Mouse (Mus musculus): Measurements from ENCODE around the gene Sec14l2.

The Sec14l2 gene

DNA sequence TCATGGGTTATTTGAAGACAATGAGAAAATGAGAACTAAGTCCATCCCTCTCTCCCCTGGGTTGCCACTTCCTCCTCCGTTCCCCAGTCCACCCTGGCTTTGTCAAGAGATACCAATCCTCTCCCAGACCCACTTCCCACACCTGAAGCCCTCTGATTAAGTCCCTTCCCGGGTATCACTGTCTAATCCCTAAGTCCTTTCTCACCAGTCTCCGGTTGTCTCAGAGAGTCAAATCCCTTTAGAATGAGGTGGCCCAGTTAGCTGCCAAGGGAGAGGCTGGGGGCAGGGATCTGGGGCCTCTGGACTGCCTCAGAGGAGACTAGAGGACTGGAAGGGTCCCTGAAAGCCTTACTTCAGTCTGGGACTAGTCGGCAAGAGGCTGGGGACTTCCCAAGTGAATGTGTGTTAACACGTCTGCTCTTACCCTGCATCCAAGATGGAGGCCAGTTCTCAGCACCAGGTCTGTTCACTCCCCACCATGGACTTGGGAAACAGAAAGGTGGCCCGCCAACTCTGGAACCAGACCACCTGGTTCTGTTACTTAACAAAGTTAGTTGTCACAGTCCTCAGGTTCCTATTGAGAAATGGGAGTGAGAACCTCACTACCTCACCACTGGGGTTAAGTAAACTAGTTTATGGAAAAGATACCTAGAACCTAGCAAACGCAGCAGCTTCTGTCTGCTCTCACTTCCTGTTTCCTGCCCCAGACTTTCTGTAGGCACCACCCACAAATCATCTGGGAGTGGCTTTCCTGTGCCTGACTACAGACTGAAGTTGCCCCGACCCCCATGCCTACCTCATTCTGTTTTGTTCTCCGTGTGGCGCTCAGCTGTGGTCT lies at the start of gene Sec14l2:
Gene Sec14l2, minus strand, starts transcription at position 674 of the 838 bp plus-strand sequence.
- DNase-seq (ENCODE audit: inconsistent age in 2 of 2, low spot score in 1 of 2): no peak

DNA sequence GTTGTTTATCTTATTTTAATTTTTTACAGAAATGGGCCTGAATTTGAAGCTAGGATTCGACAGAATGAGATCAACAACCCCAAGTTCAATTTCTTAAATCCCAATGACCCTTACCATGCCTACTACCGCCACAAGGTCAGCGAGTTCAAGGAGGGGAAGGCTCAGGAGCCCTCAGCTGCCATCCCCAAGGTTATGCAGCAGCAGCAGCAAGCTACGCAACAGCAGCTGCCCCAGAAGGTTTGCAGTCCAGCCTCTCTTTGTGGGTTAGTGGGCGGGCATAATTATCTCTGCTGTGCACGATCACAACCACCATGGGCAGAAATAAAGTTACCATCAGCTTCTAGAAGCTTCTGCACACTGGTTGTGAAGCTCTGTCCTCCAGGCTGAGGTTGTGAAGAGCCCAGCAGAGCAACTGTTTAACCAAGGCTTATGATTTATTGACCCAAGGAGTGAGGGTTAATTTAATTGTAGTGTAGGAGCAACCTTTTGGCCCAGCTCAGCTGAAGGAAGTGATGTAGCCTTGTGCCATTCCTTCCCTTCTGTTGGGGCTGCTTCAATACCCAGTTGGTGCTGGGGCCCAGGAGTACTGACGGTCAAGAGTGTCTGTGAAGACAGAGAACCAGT lies 43.4 kb upstream of the Sec14l2 start:
- DNase-seq (ENCODE audit: inconsistent age in 2 of 2, low spot score in 1 of 2): peak in 1 of 2 experiments; percentile 67

DNA sequence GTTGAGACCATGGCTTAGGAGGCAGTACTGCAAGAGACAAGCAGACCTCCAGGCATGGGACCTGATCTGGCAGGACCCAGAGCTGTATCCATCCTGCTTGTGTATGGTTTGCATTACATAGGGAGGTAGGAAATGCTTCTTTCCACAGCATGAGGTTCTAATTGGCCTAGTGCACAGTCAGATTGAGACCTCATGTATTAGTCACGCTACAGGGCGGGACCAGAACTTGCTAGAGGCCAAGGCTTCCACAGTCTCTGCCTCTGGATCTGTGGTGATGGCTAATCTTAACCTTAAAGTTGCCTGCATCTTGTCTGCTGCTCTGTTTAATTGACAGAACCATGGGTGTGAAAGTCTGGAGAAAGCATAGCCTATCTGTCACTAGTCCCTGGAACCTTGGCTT lies 41.5 kb upstream of the Sec14l2 start:
- peak in 1 of 2 experiments; percentile 68 for DNase-seq (ENCODE audit: inconsistent age in 2 of 2, low spot score in 1 of 2)

DNA sequence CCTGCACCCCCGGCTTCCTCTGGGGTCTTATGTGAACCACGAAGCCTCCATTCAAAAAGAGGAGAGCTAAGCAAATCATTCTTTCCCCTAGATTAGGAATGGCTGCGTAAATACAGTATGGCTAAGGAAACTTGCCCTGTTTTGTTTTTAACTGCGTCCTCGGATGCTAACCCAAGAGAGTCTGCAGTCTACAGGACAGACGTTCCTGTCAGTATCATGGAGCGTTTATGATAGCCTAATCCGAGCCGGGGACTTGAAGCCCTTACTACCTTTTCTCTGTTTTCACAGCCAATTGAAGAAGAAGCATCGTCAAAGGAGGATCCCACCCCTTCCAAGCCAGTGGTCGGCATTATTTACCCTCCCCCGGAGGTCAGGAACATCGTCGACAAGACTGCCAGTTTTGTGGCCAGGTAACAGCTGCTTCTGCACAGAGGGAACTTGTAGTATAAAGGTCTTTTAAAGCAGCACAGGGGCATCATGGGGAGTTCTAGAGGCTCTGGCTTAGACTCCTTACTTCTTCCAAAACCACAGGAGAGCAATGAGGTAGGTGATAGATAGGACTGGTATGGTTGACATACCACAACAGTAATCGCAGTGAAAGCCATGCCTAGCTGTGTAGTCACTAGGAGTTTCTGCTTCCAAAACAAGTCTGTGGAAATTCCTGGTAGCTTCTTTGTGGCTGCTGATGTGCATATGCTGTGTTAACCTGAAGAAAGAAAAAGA lies 37.7 kb upstream of the Sec14l2 start:
- no peak for DNase-seq (ENCODE audit: inconsistent age in 2 of 2, low spot score in 1 of 2)

DNA sequence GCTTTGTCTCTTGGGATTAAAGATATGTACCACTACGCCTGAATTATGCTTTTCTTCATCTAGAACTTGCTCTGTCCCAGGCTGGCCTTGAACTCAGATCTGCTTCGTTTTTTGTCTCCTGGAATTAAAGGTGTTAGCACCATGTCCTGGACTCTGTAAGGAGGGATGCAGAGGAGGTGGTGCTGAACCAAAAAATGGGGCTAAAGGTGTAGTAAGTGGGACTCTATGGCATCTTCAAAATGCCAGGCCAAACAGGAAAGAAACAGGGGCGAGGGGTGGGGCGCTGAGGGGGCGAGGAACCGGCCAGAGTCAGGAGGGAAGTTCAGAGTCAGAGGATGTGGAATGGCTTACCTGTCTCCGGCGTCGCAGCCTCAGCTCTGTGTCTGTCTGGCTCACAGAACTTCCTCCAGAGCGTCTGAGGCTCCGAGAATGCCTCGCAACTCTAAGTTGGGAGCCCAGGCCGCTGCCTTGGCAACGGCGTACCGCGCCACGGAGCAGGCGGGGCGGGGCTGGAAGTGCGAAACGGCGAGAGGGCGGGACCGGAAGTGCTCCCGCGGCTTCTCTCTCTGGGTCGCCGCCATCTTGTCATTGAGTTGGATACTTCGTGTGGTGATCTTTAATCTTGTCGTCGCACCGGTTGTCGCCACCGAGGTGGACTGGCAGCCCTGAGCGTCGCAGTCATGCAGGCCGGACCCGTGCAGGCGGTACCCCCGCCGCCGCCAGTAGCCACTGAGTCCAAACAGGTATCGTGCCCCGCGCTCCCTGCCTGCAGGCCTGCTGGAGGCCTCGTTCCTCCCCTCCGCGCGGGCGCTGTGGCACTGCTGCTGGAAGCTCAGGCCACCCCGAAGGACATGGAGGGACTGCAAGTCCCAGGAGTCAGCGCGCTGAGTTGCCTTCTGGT lies 36.8 kb upstream of the Sec14l2 start, which contains the start of the genes Ccdc157 and Sf3a1:
Gene Ccdc157, minus strand, starts transcription at position 486 of the 901 bp plus-strand sequence.
Gene Sf3a1, plus strand, starts transcription at position 543 of the 901 bp plus-strand sequence.
- peak; percentile 95 to 98 for DNase-seq (ENCODE audit: inconsistent age in 2 of 2, low spot score in 1 of 2)

DNA sequence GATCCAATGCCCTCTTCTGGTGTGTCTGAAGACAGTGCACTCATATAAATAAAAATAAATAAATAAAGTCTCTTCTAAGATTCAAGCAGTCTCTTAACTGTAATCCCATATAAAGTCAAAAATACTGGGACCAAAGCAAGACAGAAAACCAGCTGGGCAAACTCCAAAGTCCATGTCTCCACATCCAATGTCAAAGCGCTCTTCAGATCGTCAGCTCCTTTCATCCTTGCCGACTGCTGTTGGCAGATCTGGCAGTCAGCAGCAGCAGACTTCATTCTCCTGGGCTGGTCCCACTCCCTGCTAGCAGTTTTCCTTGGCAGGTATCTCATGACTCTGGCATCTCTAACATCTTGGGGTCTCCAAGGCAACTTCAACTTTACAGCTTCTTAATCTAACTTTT lies 35.5 kb upstream of the Sec14l2 start:
- no peak for DNase-seq (ENCODE audit: inconsistent age in 2 of 2, low spot score in 1 of 2)

DNA sequence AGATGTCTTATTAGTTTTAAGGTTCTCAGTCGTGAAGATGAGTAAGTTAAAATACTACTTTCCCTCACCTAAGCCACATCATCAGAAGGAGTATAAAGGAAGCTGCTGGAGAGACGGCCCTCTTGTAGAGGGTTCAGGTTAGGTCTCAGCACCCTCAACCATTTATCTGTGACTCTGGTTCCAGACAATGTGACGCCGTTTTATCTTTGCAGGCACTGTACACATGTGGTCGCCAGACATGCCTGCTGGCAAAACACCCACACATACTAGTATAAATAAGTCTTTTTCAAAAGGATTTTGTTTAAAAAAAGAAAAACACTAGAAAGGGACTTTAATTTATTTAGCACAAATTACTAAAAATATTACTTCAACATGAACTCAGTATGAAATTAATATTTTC lies 32.4 kb upstream of the Sec14l2 start:
- DNase-seq (ENCODE audit: inconsistent age in 2 of 2, low spot score in 1 of 2): no peak

DNA sequence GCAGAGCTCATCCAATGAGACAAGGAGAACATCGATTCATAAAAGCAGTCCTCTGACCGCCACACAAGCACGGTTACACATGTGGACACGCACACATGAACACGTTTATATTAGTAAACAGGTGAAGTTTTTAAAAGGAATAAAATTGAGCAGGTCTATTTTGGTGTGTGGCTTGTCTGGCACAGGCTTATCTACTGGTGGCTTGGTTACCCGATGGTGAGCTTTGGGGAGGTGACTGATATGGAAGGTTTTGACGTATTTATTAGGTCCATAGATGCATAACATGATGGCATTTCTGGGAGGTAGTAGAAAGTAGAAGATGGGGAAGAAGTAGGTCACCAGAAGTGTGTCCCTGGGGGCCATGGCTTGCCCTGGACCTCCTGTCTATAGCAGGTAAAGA lies 30.5 kb upstream of the Sec14l2 start:
- DNase-seq (ENCODE audit: inconsistent age in 2 of 2, low spot score in 1 of 2): no peak

DNA sequence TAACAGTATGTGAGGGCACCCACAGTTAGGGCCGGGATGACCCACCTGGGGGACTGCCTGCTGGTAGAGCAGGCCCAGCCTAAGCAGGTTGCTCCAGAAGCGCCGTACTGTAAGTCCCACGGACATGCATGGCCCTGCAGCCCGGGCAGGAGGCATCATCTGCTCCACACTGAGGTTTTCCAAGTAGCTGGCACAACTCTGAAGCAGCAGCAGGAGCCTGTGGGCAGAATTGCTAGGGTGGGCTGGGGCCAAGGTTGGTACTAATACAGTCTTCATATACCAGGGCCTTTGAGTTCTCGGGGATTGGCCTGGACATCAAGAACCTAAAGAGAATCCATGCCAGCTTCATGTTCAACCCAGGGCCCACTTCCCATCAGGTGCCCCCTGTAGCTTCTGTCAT lies 26.7 kb upstream of the Sec14l2 start:
- no peak for DNase-seq (ENCODE audit: inconsistent age in 2 of 2, low spot score in 1 of 2)

DNA sequence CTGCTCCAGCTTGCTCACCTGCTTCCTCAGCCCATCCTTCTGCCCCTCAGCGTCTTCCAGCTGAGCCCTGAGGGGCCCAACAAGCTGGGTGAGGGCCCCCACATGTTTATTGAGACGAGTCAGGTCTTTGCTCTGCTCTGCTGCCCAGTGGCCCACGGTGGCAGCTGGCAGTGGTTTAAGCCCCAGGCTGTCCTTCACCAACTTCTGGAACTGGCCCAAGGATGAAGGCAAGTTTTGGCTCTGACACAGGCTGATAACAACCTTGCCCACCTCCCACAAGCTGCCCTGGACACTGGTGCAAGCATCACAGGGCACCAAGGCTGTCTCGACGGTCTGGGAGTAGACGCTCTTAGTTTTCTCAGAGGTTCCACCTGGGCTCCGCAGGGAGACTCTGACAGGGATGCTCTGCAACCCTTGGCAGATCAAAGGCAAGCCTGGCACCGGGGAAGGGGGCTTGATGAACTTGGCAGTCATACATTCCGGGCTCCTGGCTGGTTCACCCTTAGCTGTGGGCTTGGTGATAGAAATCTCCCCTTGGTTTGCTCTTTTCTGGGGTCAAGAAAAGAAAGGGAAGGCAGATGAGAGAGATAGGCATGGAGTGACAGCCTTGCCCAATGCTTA lies 25.4 kb upstream of the Sec14l2 start:
- DNase-seq (ENCODE audit: inconsistent age in 2 of 2, low spot score in 1 of 2): peak in 1 of 2 experiments; percentile 59

DNA sequence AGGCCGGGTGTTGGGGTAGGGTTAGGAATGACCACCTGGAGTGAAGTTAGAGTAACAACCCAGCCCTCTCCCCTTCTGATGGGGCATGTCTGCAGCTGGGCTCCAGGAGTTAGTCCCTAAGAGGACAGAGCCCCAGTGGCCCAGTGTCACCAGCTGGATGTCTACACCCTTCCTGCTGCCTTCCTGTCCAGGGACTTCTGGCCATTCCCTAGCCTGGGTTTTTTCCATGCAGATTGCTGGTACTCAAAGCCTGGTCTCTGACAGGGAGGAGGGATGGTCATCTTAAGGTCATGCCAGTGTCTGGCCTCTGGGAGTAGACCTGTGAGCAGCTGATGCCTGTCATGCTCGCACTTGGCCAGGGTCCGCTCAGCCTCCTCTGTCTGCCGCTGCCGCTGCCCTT lies 24.9 kb upstream of the Sec14l2 start:
- peak in 1 of 2 experiments; percentile 49 for DNase-seq (ENCODE audit: inconsistent age in 2 of 2, low spot score in 1 of 2)

DNA sequence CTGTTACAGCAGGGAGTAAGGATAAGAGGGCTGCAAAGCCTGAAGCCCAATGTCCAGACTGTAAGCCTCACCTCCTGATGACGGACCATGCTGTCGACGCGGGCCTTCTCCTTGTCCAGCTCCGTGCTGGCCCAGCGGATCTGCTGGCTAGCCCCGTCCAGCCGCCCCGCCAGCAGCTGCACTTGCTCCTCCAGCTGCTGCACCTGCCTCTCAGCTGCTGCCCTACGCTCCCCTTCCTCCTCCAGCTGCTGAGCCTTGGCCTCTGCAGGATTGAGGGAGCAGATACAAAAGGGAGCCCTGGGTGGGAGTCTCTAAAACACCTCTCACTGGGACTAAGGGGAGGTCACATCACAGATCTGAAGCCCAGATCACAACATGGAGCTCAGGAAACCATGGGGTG lies 23.9 kb upstream of the Sec14l2 start:
- no peak for DNase-seq (ENCODE audit: inconsistent age in 2 of 2, low spot score in 1 of 2)

DNA sequence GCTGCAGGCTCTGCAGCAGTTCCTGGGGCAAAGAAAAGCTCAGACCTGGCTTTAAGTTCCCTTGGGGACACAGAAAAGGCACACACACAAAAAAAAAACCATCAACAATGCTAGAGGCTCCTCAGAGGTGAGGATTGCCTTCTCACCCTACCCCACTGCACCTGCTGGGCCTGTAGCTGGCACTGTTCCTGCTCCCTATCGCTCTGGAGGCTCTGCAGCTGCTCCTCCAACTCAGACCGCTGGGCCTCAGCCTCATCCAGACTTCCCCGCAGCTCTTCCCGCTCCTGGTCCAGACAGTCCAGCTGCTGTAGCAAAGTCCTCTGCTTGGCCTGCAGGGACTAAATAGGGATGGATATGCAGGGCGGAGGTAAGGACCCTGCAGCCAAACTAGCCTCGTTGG lies 23.2 kb upstream of the Sec14l2 start:
- no peak for DNase-seq (ENCODE audit: inconsistent age in 2 of 2, low spot score in 1 of 2)

DNA sequence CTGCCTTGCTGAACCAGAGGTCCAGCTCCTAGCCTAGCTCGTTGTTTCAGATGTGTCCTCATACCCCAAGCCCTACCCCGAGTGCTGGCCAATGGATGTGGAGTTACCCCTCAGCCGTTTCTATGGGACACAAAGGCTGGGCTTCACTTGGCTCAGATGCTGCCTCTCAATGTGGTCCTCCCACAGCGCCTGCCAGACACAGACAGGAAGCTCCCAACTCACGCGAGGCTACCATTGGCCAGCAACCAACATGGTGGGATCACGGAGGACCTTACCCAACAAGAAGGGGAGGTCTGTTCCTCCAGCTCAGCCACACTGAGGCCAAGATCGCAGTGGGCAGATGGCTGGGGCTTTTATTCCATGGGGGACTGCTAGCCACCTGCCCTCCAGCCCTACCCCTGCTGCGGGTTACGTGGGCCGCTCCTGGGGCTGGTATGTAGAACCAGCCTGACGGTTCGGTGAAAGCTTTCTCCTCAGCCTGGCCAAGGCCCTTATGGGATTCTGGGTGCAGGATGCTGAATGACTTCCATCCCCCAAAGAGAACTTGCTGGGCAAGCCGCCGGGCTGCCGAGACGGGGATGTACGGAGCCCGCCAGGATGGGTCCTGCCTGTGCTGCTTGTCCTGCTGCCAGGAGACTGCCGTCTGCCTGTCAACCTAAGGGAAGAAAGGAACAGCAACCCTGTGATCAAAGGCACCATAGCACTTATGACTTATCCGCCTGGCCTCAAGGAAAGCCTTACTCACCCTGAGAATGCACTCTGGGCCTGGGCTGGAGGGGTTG lies 20.3 kb upstream of the Sec14l2 start:
- no peak for DNase-seq (ENCODE audit: inconsistent age in 2 of 2, low spot score in 1 of 2)

DNA sequence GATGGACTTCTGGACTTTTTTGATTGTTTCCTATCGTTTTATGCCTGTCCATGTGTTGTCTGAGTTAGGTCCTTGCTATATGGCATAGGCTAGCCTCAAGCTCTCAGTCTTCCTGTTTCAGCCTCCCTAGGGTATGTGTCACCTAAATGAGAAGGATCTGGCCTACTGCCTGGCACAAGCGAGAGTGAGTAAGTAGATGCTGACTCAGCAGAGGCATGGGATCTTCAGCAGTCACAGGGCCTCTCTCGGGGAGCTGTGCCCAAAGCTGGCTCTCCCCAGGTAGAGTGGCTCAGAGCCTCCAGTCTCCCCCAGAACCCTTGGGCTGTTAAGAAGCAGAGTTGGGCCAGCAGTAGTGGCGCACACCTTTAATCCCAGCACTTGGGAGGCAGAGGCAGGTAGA lies 19.1 kb upstream of the Sec14l2 start:
- DNase-seq (ENCODE audit: inconsistent age in 2 of 2, low spot score in 1 of 2): no peak

DNA sequence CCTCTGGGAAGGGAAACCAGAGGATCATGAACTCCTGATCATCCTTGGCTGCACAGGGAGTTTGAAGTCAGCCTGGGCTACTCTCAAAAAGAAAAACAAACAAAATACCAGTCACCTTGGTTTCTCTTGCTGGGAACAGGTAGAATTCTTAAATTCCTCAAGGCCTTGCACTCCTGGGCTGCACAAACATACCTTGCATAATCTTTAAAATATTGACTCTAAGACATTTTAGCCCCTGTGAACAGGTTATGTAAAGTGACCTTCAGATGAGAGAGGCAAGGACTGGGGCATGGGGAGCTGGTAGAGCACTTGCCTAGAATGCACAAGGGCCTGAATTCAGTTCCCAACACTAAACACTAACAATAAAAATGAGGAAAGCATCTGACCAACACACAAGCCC lies 18.3 kb upstream of the Sec14l2 start:
- DNase-seq (ENCODE audit: inconsistent age in 2 of 2, low spot score in 1 of 2): no peak

DNA sequence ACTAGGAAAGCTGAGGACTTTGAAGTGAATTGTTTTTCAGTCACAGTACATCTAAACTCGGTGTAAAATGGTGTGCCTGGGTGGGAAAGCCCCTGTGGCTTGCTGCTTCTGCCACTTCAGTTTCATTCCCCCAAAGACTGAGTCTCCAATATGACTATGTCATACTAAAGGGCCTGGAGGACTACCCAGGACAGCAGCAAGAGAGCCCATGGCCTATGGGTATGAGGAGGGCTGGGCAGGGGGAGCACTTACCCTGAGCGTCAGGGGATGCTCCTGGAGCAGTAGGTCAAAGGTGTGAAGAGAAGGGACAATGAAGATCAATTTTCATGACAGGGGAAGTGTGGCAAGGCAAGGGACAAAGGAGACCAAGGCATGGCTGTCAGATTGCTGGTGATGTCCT lies 15.7 kb upstream of the Sec14l2 start:
- DNase-seq (ENCODE audit: inconsistent age in 2 of 2, low spot score in 1 of 2): no peak

DNA sequence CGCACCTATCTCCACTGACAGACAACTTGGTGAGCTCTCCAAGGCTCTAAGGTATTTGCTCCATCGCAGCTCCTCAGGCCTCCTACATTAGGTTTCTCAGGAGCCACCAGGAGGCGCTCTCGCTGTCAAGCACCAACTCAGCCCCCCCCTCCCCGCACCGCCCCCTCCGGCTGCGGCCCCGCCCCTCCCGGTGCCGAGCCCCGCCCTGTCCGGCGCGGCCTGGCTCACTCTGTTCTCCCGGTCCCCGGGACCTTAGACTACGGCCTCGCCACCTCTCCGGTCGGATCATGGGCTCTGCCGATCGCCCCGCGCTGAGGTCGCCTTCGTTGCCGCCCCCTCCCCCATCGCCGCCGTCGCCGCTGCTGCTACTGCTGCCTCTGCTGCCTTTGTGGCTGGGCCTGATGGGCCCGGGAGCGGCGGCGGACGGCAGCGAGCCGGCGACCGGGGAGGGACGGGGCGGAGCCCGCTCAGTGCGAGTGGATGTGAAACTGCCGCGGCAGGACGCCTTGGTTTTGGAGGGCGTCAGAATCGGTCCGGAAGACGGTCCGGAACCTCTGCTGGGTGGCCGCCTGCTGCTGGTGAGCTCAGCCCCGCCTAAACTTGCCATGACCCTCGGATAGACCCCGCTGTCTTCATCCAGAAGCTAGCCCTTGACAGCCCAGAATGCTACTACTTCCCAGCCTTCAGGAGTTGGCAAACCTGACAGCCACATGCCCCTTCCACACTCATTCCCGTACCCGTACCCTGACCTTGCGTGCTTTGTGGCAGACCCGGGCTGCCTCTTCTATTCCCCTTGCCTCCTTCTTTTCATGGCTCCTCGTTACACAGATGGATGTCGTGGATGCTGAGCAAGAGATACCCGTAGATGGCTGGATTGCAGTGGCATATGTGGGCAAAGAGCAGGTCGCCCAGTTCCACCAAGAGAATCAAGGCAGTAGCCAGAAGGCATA lies 12.0 kb upstream of the Sec14l2 start, which contains the start of gene Rnf215:
Gene Rnf215, plus strand, starts transcription at position 217 of the 950 bp plus-strand sequence.
- peak; percentile 89 to 97 for DNase-seq (ENCODE audit: inconsistent age in 2 of 2, low spot score in 1 of 2)
